8 mouse cellular contexts compared by ENCODE assay signal in the genomic region with DNA sequence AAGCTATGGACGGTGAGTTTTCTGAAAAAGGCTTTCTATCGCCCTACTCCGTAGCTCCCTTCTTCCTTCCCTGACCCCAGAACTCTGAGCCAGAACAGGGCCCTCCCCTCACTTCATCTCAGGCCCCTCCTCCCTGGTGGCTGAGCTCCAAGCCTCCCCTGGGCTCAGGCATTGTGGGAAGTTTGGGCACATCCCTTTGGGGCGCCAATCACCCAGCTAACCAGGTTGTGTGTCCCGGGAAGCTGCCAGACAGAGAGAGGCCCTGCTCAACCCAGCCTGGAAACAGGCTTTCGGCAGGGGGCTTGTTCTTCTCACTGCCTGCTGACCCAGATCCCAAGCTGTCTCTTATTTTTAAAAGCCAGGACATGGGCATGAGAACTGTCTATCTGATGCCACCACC. TPM values are rescaled to one million over a fixed set of nuclear protein-coding genes. Genes with fewer than 3 reads are reported as not detected.
DNase-seq lines count a peak whose midpoint lies in the region; ATAC-seq and TF ChIP-seq lines count a peak whose summit lies in the region.

No protein-coding gene starts in this region.

- H3K4me2 ChIP-seq in heart, postnatal 0 days (ENCODE audit: low read depth, low read length), result peak overlapping the region; percentile 76
- H3K4me2 ChIP-seq in forebrain, embryonic 15.5 days (replicated peaks), result peak overlapping the region; percentile 90
- H3K4me2 ChIP-seq in neural tube, embryonic 15.5 days, result peak overlapping the region; percentile 89

- H3K9me3 ChIP-seq in heart, postnatal 0 days (replicated peaks; ENCODE audit: control insufficient read depth, low read length), result no peaks in the 10 kb centered on the region
- no peaks in the 10 kb centered on the region for H3K9me3 ChIP-seq in forebrain, embryonic 15.5 days
- H3K9me3 ChIP-seq in neural tube, embryonic 15.5 days (replicated peaks), result no peaks in the 10 kb centered on the region

- 0 out of 2 replicates have a peak overlapping the region, but pooled peaks have one; percentile 45 for H3K9ac ChIP-seq in heart, postnatal 0 days (replicated peaks; ENCODE audit: low read depth, low read length)
- peak overlapping the region; percentile 78 for H3K9ac ChIP-seq in forebrain, embryonic 15.5 days (replicated peaks)
- peak overlapping the region; percentile 86 for H3K9ac ChIP-seq in neural tube, embryonic 15.5 days (replicated peaks)

- no peak for DNase-seq in heart, postnatal 0 days (ENCODE audit: low spot score)
- no peak for DNase-seq in heart, adult 11 months
- DNase-seq in cerebellum, adult 18-20 months, result peak; percentile 69 to 72
- peak; percentile 33 to 50 for DNase-seq in left cerebral cortex, adult 2 months (ENCODE audit: extremely low spot score in 1 of 2, low spot score in 2 of 2)
- DNase-seq in gastrocnemius, postnatal 25 days, result no peak
- no peak for DNase-seq in urinary bladder, postnatal 10 days (ENCODE audit: low spot score)

- H3K4me1 ChIP-seq in heart, postnatal 0 days (ENCODE audit: control insufficient read depth, insufficient read depth), result peaks cover 8% of the 10 kb centered on the region
- H3K4me1 ChIP-seq in forebrain, embryonic 15.5 days, result peaks cover 20% of the 10 kb centered on the region
- peaks cover 24% of the 10 kb centered on the region for H3K4me1 ChIP-seq in neural tube, embryonic 15.5 days

- peak overlapping the region; percentile 66 for H3K4me3 ChIP-seq in heart, postnatal 0 days (ENCODE audit: low read depth, low read length)
- peak overlapping the region; percentile 71 for H3K4me3 ChIP-seq in forebrain, embryonic 15.5 days
- peak overlapping the region; percentile 84 for H3K4me3 ChIP-seq in left cerebral cortex, adult 2 months
- H3K4me3 ChIP-seq in neural tube, embryonic 15.5 days (replicated peaks), result peak overlapping the region; percentile 70

- H3K27ac ChIP-seq in heart, postnatal 0 days (ENCODE audit: low read depth), result no peak overlapping the region
- H3K27ac ChIP-seq in forebrain, embryonic 15.5 days (replicated peaks), result peak overlapping the region; percentile 84
- H3K27ac ChIP-seq in left cerebral cortex, adult 2 months, result peak overlapping the region; percentile 88; the same call in 1 of the 2 replicates
- peak overlapping the region; percentile 82 for H3K27ac ChIP-seq in neural tube, embryonic 15.5 days (replicated peaks)

- TF ChIP-seq EP300 in heart, postnatal 0 days (IDR thresholded peaks at IDR 0.05; ENCODE audit: low read depth), result no peak

- 0 out of 2 replicates have a peak, but pooled peaks cover 8% of the 10 kb centered on the region for H3K27me3 ChIP-seq in heart, postnatal 0 days (ENCODE audit: control insufficient read depth, insufficient read depth, low read length)
- no peaks in the 10 kb centered on the region for H3K27me3 ChIP-seq in forebrain, embryonic 15.5 days
- H3K27me3 ChIP-seq in neural tube, embryonic 15.5 days (replicated peaks), result peaks cover 8% of the 10 kb centered on the region; the same call in 1 of the 2 replicates

- 11% methylated on average over 6 of the region's 6 CpGs for WGBS in heart, postnatal 0 days
- 3% methylated on average over 6 of the region's 6 CpGs for WGBS in forebrain, embryonic 15.5 days
- 10% methylated on average over 6 of the region's 6 CpGs for WGBS in neural tube, embryonic 15.5 days

- TF ChIP-seq CTCF in heart, postnatal 0 days (IDR thresholded peaks at IDR 0.05; ENCODE audit: low read depth), result no peak
- no peak for TF ChIP-seq CTCF in left cerebral cortex, adult 2 months (IDR thresholded peaks at IDR 0.05)

- H3K36me3 ChIP-seq in heart, postnatal 0 days (replicated peaks; ENCODE audit: control insufficient read depth, insufficient read depth, low read length), result no peaks in the 10 kb centered on the region
- H3K36me3 ChIP-seq in forebrain, embryonic 15.5 days, result no peaks in the 10 kb centered on the region
- H3K36me3 ChIP-seq in neural tube, embryonic 15.5 days, result no peaks in the 10 kb centered on the region

- intact Hi-C loops in left cerebral cortex, adult 2 months (cut with DNase I), result no loop called here

- ATAC-seq in heart, postnatal 0 days (ENCODE audit: insufficient read depth, low read depth), result peak; percentile 33
- ATAC-seq in forebrain, embryonic 15.5 days (replicated peaks), result peak; percentile 68
- ATAC-seq in neural tube, embryonic 15.5 days (ENCODE audit: low FRiP score), result 0 out of 2 replicates have a peak, but pooled peaks have one; percentile 22

RNA-seq across cellular contexts. Expression of a gene that starts 1.5 kb away (rescaled TPM):
- total RNA-seq in heart, postnatal 0 days (2014; rRNA removed; ENCODE audit: low replicate concordance), result 14.9 and 15.7 TPM in 2 replicates
- 10.6 and 14.3 TPM in 2 replicates for polyA plus RNA-seq in heart, postnatal 0 days (2015; fragmentation: Nextera tagmentation; extraction: Ambion mirVana)
- 42.2 and 42.8 TPM in 2 replicates for polyA plus RNA-seq in forebrain, embryonic 15.5 days (2015; fragmentation: Nextera tagmentation; extraction: Ambion mirVana)
- total RNA-seq in left cerebral cortex, adult 2 months (2021), result 100 to 1,000 TPM; 104 to 105 TPM
- 49.2 and 53.6 TPM in 2 replicates for polyA plus RNA-seq in neural tube, embryonic 15.5 days (2015; fragmentation: Nextera tagmentation; extraction: Ambion mirVana)
- 10 to 100 TPM in 1 of 2 experiments, 1 to 10 TPM in 1; 8.0 to 14.1 TPM for total RNA-seq in gastrocnemius, postnatal 25 days (2021)

RNA-seq across cellular contexts. Expression of a gene that starts 9.3 kb away (rescaled TPM):
- total RNA-seq in heart, postnatal 0 days (2014; rRNA removed; ENCODE audit: low replicate concordance), result 15.1 TPM in 1 of 2 replicates, not detected in the other
- polyA plus RNA-seq in heart, postnatal 0 days (2015; fragmentation: Nextera tagmentation; extraction: Ambion mirVana), result 0.12 and 0.40 TPM in 2 replicates
- polyA plus RNA-seq in forebrain, embryonic 15.5 days (2015; fragmentation: Nextera tagmentation; extraction: Ambion mirVana), result 0.37 and 0.50 TPM in 2 replicates
- under 1 TPM in 1 of 2 experiments, not detected in 1; 0.16 TPM for total RNA-seq in left cerebral cortex, adult 2 months (2021)
- 0.22 and 0.61 TPM in 2 replicates for polyA plus RNA-seq in neural tube, embryonic 15.5 days (2015; fragmentation: Nextera tagmentation; extraction: Ambion mirVana)
- under 1 TPM; 0.13 to 0.32 TPM for total RNA-seq in gastrocnemius, postnatal 25 days (2021)

RNA-seq across cellular contexts. Expression of a gene that starts 35.5 kb away (rescaled TPM):
- 241 and 301 TPM in 2 replicates for total RNA-seq in heart, postnatal 0 days (2014; rRNA removed; ENCODE audit: low replicate concordance)
- polyA plus RNA-seq in heart, postnatal 0 days (2015; fragmentation: Nextera tagmentation; extraction: Ambion mirVana), result 18.5 and 24.3 TPM in 2 replicates
- 1.9 and 2.0 TPM in 2 replicates for polyA plus RNA-seq in forebrain, embryonic 15.5 days (2015; fragmentation: Nextera tagmentation; extraction: Ambion mirVana)
- total RNA-seq in left cerebral cortex, adult 2 months (2021), result 1 to 10 TPM; 1.2 to 1.7 TPM
- 5.2 and 5.3 TPM in 2 replicates for polyA plus RNA-seq in neural tube, embryonic 15.5 days (2015; fragmentation: Nextera tagmentation; extraction: Ambion mirVana)
- 100 to 1,000 TPM; 420 to 954 TPM for total RNA-seq in gastrocnemius, postnatal 25 days (2021)

RNA-seq across cellular contexts. Expression of a gene that starts 49.7 kb away (rescaled TPM):
- total RNA-seq in heart, postnatal 0 days (2014; rRNA removed; ENCODE audit: low replicate concordance), result 296 and 341 TPM in 2 replicates
- polyA plus RNA-seq in heart, postnatal 0 days (2015; fragmentation: Nextera tagmentation; extraction: Ambion mirVana), result 278 and 287 TPM in 2 replicates
- polyA plus RNA-seq in forebrain, embryonic 15.5 days (2015; fragmentation: Nextera tagmentation; extraction: Ambion mirVana), result 162 and 170 TPM in 2 replicates
- 10 to 100 TPM; 59.5 to 65.2 TPM for total RNA-seq in left cerebral cortex, adult 2 months (2021)
- 158 and 182 TPM in 2 replicates for polyA plus RNA-seq in neural tube, embryonic 15.5 days (2015; fragmentation: Nextera tagmentation; extraction: Ambion mirVana)
- 100 to 1,000 TPM in 1 of 2 experiments, 10 to 100 TPM in 1; 99.7 to 108 TPM for total RNA-seq in gastrocnemius, postnatal 25 days (2021)

Comparison
In these comparisons a context has a peak if more than half of its experiments do, and no peak if none do; other contexts are left out.
1. DNase-seq: peak in cerebellum, adult 18-20 months (2 of 2) and left cerebral cortex, adult 2 months (2 of 2); none in heart, postnatal 0 days (single experiment), heart, adult 11 months (single experiment), gastrocnemius, postnatal 25 days (single experiment) and urinary bladder, postnatal 10 days (single experiment).
2. RNA of a gene that starts 35.5 kb away (total RNA-seq): 420 to 954 TPM in gastrocnemius, postnatal 25 days and 241 to 301 TPM in heart, postnatal 0 days; 1.2 to 1.7 TPM in left cerebral cortex, adult 2 months; every median in the first group is over 10 times any median in the second.
3. Peak in every context shown above with its lines, with median percentiles within 50 percentile points of each other: ATAC-seq, H3K4me2 ChIP-seq, H3K4me3 ChIP-seq and H3K9ac ChIP-seq.